Mouse (Mus musculus): Measurements from ENCODE around the gene Lamb2. TPM values are rescaled to one million over a fixed set of nuclear protein-coding genes. Genes with fewer than 3 reads are reported as not detected.

Gene Lamb2
- polyA plus RNA-seq, 1 experiment from 2014 or later: 0.92 TPM

GRCm38 (mm10) chr9:108453458-108453857 lies 26.1 kb upstream of the Lamb2 start:
- H3K27ac ChIP-seq: no peak overlapping the region
- H3K36me3 ChIP-seq (ENCODE audit: inconsistent target): no peaks in the 10 kb centered on the region
- H3K4me3 ChIP-seq (ENCODE audit: inconsistent target): no peak overlapping the region
- WGBS (ENCODE audit: missing documents): 45% methylated on average over 4 of the region's 4 CpGs
- H3K79me2 ChIP-seq (ENCODE audit: inconsistent target): no peaks in the 10 kb centered on the region

DNA sequence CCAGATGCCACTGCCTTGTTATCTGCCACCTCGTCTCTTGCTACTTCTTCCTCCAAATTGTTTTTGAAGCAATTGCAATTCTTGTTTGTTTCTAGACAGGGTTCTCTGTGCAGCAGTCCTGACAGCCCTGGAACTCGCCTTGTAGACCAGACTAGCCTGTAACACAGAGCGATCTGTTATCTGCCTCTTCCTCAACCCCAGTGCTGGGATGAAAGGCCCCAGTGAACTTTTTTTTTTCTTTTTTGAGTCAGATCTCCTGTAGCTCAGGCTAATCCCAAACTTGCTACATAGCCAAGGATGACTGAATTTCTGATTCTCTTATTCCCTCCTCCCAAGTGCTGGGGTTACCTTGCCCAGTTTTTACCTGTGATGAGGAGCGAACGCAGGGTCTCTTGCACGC lies 25.1 kb upstream of the Lamb2 start:
- Histone ChIP-seq H3K4me3 (ENCODE audit: inconsistent target) (no peak overlapping the region), H3K36me3 (ENCODE audit: inconsistent target) (no peaks in the 10 kb centered on the region), H3K79me2 (ENCODE audit: inconsistent target) (no peaks in the 10 kb centered on the region), H3K27ac (no peak overlapping the region)
- WGBS (ENCODE audit: missing documents): 95% methylated on average over 6 of the region's 6 CpGs

GRCm38 (mm10) chr9:108455747-108456571 lies 23.6 kb upstream of the Lamb2 start:
- Histone ChIP-seq H3K4me3 (ENCODE audit: inconsistent target) (no peak overlapping the region), H3K79me2 (ENCODE audit: inconsistent target) (peaks cover 5% of the 10 kb centered on the region), H3K36me3 (ENCODE audit: inconsistent target) (no peaks in the 10 kb centered on the region), H3K27ac (no peak overlapping the region)
- 84% methylated on average over 12 of the region's 12 CpGs for WGBS (ENCODE audit: missing documents)

DNA sequence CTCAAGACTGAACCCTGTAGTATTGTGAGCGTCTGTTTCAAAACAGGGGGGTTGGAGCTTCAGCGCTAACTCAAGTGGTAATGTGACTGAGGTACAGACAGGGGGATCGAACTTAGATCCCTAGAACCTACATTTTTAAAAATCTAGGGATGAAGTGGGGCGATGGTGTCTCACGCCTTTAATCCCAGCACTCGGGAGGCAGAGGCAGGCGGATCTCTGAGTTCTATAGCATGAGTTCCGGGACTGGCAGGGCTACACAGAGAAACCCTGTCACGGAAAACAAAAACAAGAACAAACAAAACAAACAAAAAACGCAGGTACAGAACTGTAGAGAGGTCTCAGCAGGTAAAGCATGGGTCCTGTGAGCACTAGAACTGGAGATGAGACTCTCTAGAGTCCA lies 22.6 kb upstream of the Lamb2 start:
- peaks cover 15% of the 10 kb centered on the region for H3K79me2 ChIP-seq (ENCODE audit: inconsistent target)
- no peak overlapping the region for H3K27ac ChIP-seq
- H3K36me3 ChIP-seq (ENCODE audit: inconsistent target): no peaks in the 10 kb centered on the region
- 95% methylated on average over 10 of the region's 10 CpGs for WGBS (ENCODE audit: missing documents)
- no peak overlapping the region for H3K4me3 ChIP-seq (ENCODE audit: inconsistent target)

GRCm38 (mm10) chr9:108459939-108460318 lies 19.6 kb upstream of the Lamb2 start:
- WGBS (ENCODE audit: missing documents): 92% methylated on average over 1 of the region's 1 CpGs
- Histone ChIP-seq H3K27ac (no peak overlapping the region), H3K79me2 (ENCODE audit: inconsistent target) (peaks cover 37% of the 10 kb centered on the region), H3K36me3 (ENCODE audit: inconsistent target) (peaks cover 22% of the 10 kb centered on the region), H3K4me3 (ENCODE audit: inconsistent target) (no peak overlapping the region; the same call in 1 of the 2 replicates)

- H3K4me3 ChIP-seq (ENCODE audit: inconsistent target): peak within 1 kb of the TSS; percentile 89
- peak within 1 kb of the TSS; percentile 29; the same call in 1 of the 2 replicates for H3K27ac ChIP-seq
- peaks cover 28% of the 10 kb centered on the region for H3K36me3 ChIP-seq (ENCODE audit: inconsistent target)
- under 1% methylated on average over 39 of the region's 52 CpGs for WGBS (ENCODE audit: missing documents)
- H3K79me2 ChIP-seq (ENCODE audit: inconsistent target): peaks cover 37% of the 10 kb centered on the region
Observed at GRCm38 (mm10) chr9:108460319-108461178, 19.0 kb upstream of the Lamb2 start, which contains the start of gene Ccdc71. Gene Ccdc71, plus strand, starts transcription at chr9:108460527.

GRCm38 (mm10) chr9:108461181-108461631 lies 18.3 kb upstream of the Lamb2 start, which contains the start of gene Klhdc8b:
Gene Klhdc8b, minus strand, starts transcription at chr9:108461581.
- peaks cover 29% of the 10 kb centered on the region for H3K36me3 ChIP-seq (ENCODE audit: inconsistent target)
- 32% methylated on average over 11 of the region's 11 CpGs for WGBS (ENCODE audit: missing documents)
- peaks cover 37% of the 10 kb centered on the region for H3K79me2 ChIP-seq (ENCODE audit: inconsistent target)
- peak within 1 kb of the TSS; percentile 29; the same call in 1 of the 2 replicates for H3K27ac ChIP-seq
- peak within 1 kb of the TSS; percentile 89 for H3K4me3 ChIP-seq (ENCODE audit: inconsistent target)

DNA sequence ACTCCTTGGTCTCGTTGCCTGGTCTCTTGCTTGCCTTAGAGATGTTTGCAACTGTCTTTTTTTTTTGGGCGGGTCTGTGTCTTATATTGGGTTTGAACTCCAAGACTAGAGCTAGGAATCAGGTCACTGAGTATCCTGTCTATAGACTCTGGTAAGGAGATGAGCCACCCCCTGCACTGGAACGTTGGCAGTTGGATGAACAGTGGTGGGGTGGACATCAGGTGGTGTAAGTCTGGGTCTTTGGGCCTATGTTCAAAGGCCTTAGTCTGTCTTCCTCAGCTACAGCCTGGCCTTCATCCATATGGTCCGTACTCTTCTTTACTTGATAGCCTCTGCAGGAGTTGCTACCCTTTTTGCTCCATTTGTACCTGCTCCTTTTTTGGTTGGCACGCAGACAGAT lies 17.9 kb upstream of the Lamb2 start:
- peak overlapping the region; percentile 89 for H3K4me3 ChIP-seq (ENCODE audit: inconsistent target)

DNA sequence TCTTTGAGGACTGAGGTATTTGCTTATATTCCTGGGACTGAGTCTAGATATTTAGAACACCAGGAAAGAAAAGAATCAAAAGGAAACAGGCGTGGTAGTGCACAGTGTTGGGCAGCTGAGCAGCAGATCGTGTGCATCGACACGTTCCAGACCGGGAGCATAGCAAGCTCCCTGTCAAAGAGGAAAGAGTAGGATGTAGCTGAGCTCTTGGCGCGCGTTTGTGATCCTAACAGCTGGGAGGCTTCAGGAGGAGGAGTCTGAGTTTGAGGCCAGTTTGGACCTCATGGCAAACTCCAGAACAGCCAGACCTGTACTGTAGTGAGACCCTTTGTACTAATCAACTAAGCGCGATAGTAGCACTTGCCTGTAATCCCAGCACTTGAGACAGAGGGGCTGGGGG lies 17.3 kb upstream of the Lamb2 start:
- peaks cover 29% of the 10 kb centered on the region for H3K36me3 ChIP-seq (ENCODE audit: inconsistent target)
- H3K4me3 ChIP-seq (ENCODE audit: inconsistent target): no peak overlapping the region

More for the DNA sequence above, 17.9 kb upstream of the Lamb2 start:
- no peak overlapping the region for H3K27ac ChIP-seq
- H3K79me2 ChIP-seq (ENCODE audit: inconsistent target): peaks cover 37% of the 10 kb centered on the region
- 98% methylated on average over 5 of the region's 5 CpGs for WGBS (ENCODE audit: missing documents)
- peaks cover 29% of the 10 kb centered on the region for H3K36me3 ChIP-seq (ENCODE audit: inconsistent target)

DNA sequence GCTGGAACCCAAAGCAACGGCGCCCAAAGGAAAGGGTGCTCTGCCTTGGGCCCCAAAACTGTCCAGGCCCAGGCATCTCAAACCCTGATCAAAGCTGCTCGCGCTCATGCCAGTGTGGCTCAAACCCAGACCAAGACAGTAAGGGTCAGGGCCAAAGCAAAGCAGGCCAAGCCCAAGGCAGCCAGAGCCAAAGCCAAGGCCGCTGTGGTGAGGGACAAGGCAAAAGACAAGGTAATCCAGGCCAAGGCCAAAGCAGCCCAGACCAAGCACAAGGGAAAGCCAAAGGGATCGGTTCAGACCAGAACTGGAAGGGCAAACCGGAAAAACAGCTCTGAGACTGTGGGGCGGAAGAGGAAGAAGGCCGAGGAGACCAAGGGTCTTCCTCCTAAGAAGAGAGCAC lies 15.8 kb upstream of the Lamb2 start:
- H3K27ac ChIP-seq: no peak overlapping the region
- H3K36me3 ChIP-seq (ENCODE audit: inconsistent target): peaks cover 29% of the 10 kb centered on the region
- WGBS (ENCODE audit: missing documents): 95% methylated on average over 9 of the region's 9 CpGs
- H3K4me3 ChIP-seq (ENCODE audit: inconsistent target): no peak overlapping the region
- peaks cover 37% of the 10 kb centered on the region for H3K79me2 ChIP-seq (ENCODE audit: inconsistent target)

More for the DNA sequence above, 17.3 kb upstream of the Lamb2 start:
- WGBS (ENCODE audit: missing documents): 98% methylated on average over 10 of the region's 10 CpGs
- peaks cover 37% of the 10 kb centered on the region for H3K79me2 ChIP-seq (ENCODE audit: inconsistent target)
- H3K27ac ChIP-seq: no peak overlapping the region

- H3K79me2 ChIP-seq (ENCODE audit: inconsistent target): peaks cover 29% of the 10 kb centered on the region
- no peak overlapping the region for H3K27ac ChIP-seq
- WGBS (ENCODE audit: missing documents): 95% methylated on average over 2 of the region's 2 CpGs
- H3K4me3 ChIP-seq (ENCODE audit: inconsistent target): no peak overlapping the region
- peaks cover 29% of the 10 kb centered on the region for H3K36me3 ChIP-seq (ENCODE audit: inconsistent target)
Observed at GRCm38 (mm10) chr9:108466219-108466618, 13.3 kb upstream of the Lamb2 start.

DNA sequence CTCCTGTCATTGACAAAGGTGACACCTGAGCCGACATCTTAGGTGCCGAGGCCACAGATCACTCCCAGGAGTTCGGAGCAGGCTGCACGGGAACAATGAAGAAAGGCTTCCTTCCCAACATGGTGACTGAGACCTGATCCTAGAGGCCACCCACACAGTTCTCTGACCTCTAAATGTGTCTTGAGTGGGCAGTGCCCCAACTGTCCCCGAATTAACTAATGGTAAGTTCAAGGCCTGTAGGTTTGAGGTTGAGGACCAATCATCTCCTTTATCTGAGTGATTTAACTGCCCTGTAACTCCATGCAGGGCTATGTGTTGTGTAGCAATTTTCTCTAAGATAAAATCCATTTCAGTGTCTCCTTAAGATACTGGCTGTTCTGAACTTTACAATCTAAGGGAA lies 10.1 kb upstream of the Lamb2 start:
- Histone ChIP-seq H3K79me2 (ENCODE audit: inconsistent target) (no peaks in the 10 kb centered on the region), H3K36me3 (ENCODE audit: inconsistent target) (peaks cover 12% of the 10 kb centered on the region; the same call in 1 of the 2 replicates)
- 90% methylated on average over 5 of the region's 5 CpGs for WGBS (ENCODE audit: missing documents)

GRCm38 (mm10) chr9:108469845-108470244 lies 9.7 kb upstream of the Lamb2 start:
- no peak overlapping the region for H3K27ac ChIP-seq
- H3K4me3 ChIP-seq (ENCODE audit: inconsistent target): no peak overlapping the region
- WGBS (ENCODE audit: missing documents): 88% methylated on average over 4 of the region's 4 CpGs

More for the DNA sequence above, 10.1 kb upstream of the Lamb2 start:
- Histone ChIP-seq H3K27ac (no peak overlapping the region), H3K4me3 (ENCODE audit: inconsistent target) (no peak overlapping the region)

GRCm38 (mm10) chr9:108474528-108474927 lies 5.0 kb upstream of the Lamb2 start:
- WGBS (ENCODE audit: missing documents): 40% methylated on average over 1 of the region's 1 CpGs
- H3K36me3 ChIP-seq (ENCODE audit: inconsistent target): no peaks in the 10 kb centered on the region
- H3K79me2 ChIP-seq (ENCODE audit: inconsistent target): no peaks in the 10 kb centered on the region
- no peak overlapping the region for H3K4me3 ChIP-seq (ENCODE audit: inconsistent target)
- H3K27ac ChIP-seq: no peak overlapping the region

More at GRCm38 (mm10) chr9:108469845-108470244, 9.7 kb upstream of the Lamb2 start:
- H3K79me2 ChIP-seq (ENCODE audit: inconsistent target): no peaks in the 10 kb centered on the region
- peaks cover 8% of the 10 kb centered on the region; the same call in 1 of the 2 replicates for H3K36me3 ChIP-seq (ENCODE audit: inconsistent target)

All from macrophage (primary cell).